Mouse (Mus musculus) common myeloid progenitor, adult 5-6 weeks (primary cell): Measurements from ENCODE around the gene Tcirg1. TPM values are rescaled to one million over a fixed set of nuclear protein-coding genes. Genes with fewer than 3 reads are reported as not detected.
A peak's percentile ranks its signal among the peaks of the same experiment; 100 is the strongest.

ENCODE experiments used
- ATAC-seq: replicated peaks from 2 replicates; pipeline ENCODE4 v1.8.0; 2016; ENCODE audit warnings: low read depth, mild to moderate bottlenecking, moderate TSS enrichment, inconsistent platforms; ENCODE audit not compliant: poor library complexity, severe bottlenecking
- total RNA-seq: library from RNA; stranded (forward); fragments of 200-1000, 187-1606 nt; gene quantifications from 2 replicates; pipeline ENCODE4 v1.2.3, GENCODE M21; 2017

Gene Tcirg1
- total RNA-seq, 1 experiment from 2014 or later: 49.2 TPM

GRCm38 (mm10) chr19:3928779-3929178, 21.8 kb upstream of the Tcirg1 start:
- ATAC-seq: no peak

DNA sequence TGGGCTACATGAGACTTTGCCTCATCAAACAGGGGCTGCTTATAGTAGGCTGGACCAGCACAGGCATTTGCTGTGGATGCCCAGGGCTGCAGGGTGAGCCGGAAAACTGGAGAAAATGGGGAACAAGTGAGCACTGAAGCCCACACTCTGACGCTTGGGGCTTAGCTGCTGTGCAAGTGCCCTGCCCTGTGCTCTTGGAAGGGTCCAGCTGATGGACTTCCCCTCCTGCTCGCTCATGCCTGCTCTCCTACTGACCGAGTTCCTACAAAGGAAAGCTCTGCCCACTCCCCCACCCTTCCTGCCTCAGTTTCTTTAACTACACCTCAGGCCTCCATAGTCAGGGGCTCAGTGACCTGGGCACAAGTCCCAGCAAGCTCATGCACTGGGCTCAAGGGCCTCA, 21.1 kb upstream of the Tcirg1 start:
- ATAC-seq: no peak

GRCm38 (mm10) chr19:3926685-3927084, 19.8 kb upstream of the Tcirg1 start:
- no peak for ATAC-seq

- no peak for ATAC-seq
Measured at GRCm38 (mm10) chr19:3926279-3926678, 19.3 kb upstream of the Tcirg1 start.

- no peak for ATAC-seq
Measured at GRCm38 (mm10) chr19:3925859-3926258, 18.9 kb upstream of the Tcirg1 start.

- no peak for ATAC-seq
Measured at GRCm38 (mm10) chr19:3924868-3925267, 17.9 kb upstream of the Tcirg1 start.

- ATAC-seq: no peak
Measured at GRCm38 (mm10) chr19:3924190-3924589, 17.3 kb upstream of the Tcirg1 start.

- peak; percentile 54 for ATAC-seq
Measured at GRCm38 (mm10) chr19:3923586-3923985, 16.7 kb upstream of the Tcirg1 start.

- peak; percentile 42 for ATAC-seq
Measured at GRCm38 (mm10) chr19:3922661-3923371, 15.9 kb upstream of the Tcirg1 start.

DNA sequence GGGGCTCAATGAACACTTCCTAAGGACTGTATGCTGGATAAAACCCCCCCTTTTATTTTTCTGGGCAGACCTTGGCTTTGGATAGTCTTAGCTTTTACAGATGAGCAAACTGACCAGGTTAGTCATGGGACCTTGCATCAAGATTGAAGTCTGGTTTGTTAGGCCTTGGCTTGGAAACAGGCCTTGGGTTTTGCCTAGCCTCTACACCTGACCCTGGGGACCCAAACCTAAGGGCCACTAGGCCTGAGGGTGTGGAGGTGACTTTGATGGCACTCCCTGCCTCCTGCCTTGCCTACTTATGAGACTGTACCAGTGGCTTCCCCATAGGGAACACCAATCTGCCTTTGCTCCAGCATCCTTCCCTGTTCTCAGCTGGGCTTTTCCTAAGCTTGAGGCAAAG, 13.0 kb upstream of the Tcirg1 start:
- ATAC-seq: no peak

GRCm38 (mm10) chr19:3916727-3917126, 9.8 kb upstream of the Tcirg1 start:
- ATAC-seq: no peak

- ATAC-seq: no peak
Measured at GRCm38 (mm10) chr19:3914535-3914934, 7.6 kb upstream of the Tcirg1 start.

GRCm38 (mm10) chr19:3913692-3914091, 6.8 kb upstream of the Tcirg1 start:
- ATAC-seq: no peak

- peak; percentile 95 for ATAC-seq
Measured at GRCm38 (mm10) chr19:3912337-3913204, 5.6 kb upstream of the Tcirg1 start, which contains the start of gene Ndufs8. Gene Ndufs8, minus strand, starts transcription at chr19:3912774.

DNA sequence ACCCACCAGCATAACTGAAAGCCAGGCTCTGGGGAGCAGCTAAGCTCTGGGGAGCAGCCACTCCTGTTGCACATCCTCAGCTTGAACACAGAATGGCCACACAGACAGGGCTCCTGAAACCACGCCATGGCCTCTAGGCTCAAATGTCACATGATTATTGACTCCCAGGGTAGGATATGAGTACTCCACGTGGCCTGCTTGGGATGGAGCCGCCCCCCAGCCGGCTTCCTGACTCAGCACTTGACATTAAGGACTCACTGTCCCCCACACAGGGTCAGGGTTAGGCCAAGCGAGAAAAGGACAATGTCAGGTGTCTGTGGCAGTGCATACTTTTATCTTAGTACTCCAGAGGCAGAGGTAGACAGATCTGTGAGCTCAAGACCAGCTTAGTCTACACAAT, 3.3 kb upstream of the Tcirg1 start:
- no peak for ATAC-seq

- no peak for ATAC-seq
Measured at GRCm38 (mm10) chr19:3907876-3908660, 1.1 kb upstream of the Tcirg1 start.

DNA sequence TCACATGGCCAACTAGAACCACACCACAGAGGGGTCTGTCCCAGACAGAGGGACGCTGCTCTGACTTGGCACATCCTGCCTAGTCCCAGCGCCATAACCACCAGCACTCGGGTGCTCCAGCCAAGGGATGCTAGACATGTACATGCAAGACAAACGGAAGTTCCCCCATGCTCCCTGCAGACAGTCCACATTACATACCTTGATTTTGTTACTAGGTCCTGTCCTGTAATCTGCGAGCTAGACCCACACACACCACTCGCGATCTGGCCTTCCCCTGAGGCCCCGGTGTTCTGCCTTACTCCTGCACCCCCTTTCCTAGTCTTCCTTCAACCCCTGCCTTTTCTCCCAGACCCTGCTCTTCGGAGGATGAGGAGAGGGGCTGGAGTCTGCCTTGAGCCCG, 607 bp downstream of the Tcirg1 start:
- no peak for ATAC-seq

- peak; percentile 70 for ATAC-seq
Measured at GRCm38 (mm10) chr19:3905261-3905969, 1.5 kb downstream of the Tcirg1 start.

DNA sequence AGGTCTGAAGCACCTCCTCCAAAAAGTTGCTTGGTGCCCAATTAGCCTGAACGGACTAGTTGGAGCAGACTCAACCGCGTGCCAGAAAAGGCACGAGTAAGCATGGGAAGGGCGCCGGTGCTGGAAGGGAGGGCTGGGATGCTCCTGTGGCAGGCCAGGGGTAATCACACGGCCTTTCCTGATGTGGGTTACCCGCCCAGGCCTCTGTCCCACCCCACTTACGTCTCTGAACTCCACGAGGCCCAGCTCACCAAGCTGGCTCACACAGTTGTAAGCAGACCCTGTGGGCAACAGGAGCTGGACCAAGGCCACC, 2.6 kb downstream of the Tcirg1 start:
- ATAC-seq: no peak
